Mouse (Mus musculus) lung, adult 18-20 months (tissue): Measurements from ENCODE around the gene Olfr533.
"Not testable (repeated sequence)": the region's sequence is repeated elsewhere in the genome, so short reads cannot be mapped to it uniquely, and the experiment has no call there.

Source experiments
- DNase-seq, 2 experiments: peaks; one replicate each; pipeline ENCODE4 v3.0.0; 2022; ENCODE audit warnings: mixed read lengths in 2 of 2

The Olfr533 gene

DNA sequence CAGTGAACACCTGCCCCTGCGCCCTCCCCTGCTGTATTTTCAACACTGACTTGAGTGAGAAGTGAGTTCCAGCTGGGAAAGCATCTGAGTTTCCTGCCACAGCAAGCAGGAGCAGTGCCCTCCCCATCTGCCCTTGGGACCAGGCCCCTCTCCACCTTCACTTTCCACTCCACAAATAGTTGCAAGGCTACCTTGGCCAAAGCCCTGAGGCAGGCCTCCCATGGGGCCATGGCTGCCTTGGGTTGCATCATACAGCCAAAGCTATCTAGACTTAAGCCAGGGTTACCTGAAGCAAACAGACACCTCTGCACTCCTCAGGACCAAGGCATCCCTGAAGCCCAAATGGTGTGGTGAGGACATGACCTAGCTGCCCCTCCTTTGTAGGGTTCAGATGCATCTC, at the start of gene Olfr533:
Gene Olfr533, plus strand, starts transcription at position 301 of the 400 bp plus-strand sequence.
- not testable (repeated sequence) for DNase-seq

GRCm38 (mm10) chr7:140421539-140421938, 41.6 kb upstream of the Olfr533 start, which contains the start of gene Olfr532:
TSS of gene Olfr532 (minus strand) at chr7:140421639.
- DNase-seq, result no peak

DNA sequence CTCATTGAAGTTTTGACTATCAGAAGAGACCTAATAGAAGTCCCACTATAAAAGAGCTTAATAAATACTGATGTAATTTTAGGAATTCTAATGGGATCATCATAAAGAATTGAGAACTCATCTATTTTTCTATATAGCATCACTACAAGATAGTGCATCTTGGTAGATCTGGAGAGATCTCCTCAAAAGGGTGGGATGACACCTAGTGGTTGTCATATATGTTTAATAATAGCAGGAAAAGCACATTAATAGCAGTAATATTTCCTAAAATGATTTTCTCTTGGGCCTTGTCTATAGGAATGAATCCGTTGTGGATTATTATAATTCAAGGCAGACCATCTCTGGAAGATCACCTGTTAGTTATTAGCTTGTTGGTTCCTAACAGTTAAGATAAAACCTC, 20.0 kb upstream of the Olfr533 start:
- DNase-seq, result no peak

GRCm38 (mm10) chr7:140477886-140478285, 14.7 kb downstream of the Olfr533 start:
- DNase-seq, result no peak

- DNase-seq, result no peak
These were observed 15.6 kb downstream of the Olfr533 start for GRCm38 (mm10) chr7:140478733-140479132.

DNA sequence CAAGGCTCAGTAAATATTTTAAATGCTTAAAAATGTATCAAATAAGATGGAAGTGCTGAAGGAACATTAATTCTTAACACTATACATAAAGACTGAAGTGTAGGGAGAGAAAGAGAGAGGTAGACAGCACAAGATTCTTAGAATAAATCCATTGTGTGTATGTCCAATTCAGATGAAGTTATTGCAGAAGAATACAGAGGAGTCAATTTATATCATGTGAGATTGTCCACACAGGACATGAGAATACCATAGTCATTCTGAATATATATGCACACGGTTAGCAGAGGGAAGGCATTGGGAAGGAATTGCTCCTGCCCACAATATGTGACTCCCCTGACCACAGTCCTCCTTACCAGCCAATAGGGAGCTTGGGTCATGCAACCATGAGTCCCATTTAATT, 20.7 kb downstream of the Olfr533 start, which contains the start of gene Olfr535:
Gene Olfr535, plus strand, starts transcription at position 301 of the 400 bp plus-strand sequence.
- no peak for DNase-seq

DNA sequence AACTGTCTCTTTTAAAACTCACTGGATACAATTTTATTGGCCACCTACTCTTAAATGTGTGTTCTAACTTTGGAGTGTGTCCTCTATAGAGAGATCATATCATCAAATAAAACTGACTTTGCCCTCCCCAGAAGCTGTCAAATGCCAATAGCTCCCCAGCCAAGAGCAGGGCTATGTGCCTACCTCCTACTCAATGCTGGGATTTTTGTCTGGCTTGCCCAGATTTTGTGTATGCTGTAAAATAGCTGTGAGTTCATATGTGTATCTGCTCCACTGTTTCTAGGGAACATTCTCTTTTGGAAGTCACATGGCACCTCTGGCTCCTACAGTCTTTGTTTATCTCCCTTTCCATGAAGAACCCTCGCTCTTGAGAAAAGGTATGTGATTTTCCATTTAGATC, 25.8 kb downstream of the Olfr533 start:
- DNase-seq, result no peak

DNA sequence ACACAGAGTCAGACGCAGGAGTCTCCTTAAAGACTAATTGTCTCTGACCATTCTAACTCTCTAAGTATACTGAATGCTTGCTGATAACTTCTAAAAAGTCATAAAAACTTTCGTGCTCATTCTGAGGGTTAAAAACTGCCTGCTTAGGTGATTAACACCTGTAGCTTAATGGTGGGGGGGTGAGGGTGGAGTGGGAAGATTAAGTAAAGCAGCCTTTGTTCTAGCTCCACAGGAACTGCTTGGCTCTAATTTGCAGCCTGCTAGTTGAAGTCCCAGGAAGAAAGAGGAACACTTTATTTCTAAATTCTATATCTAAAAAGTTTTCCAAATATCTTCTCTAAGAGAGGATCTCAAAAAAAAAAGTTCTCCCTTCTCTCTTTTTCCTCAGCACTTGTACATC, 31.1 kb downstream of the Olfr533 start:
- DNase-seq, result no peak

DNA sequence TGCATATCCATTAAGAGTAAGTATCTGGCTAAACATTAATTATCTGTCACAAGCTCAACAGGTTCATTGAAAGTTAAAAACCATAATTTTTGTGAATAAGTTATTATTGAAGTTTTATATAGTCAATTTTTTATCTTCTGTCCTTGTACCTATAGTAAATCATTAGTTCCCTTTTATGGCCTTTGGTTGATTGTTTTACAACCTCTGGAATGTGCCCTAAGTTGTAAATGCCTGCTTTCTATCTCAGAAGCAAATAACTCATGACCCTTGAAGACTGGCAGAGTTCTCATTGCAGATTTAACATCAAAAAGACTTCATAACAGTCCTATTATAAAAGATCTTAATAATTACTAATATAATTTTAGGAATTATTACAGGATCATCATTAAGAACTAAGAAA, 31.5 kb downstream of the Olfr533 start:
- DNase-seq, result no peak

DNA sequence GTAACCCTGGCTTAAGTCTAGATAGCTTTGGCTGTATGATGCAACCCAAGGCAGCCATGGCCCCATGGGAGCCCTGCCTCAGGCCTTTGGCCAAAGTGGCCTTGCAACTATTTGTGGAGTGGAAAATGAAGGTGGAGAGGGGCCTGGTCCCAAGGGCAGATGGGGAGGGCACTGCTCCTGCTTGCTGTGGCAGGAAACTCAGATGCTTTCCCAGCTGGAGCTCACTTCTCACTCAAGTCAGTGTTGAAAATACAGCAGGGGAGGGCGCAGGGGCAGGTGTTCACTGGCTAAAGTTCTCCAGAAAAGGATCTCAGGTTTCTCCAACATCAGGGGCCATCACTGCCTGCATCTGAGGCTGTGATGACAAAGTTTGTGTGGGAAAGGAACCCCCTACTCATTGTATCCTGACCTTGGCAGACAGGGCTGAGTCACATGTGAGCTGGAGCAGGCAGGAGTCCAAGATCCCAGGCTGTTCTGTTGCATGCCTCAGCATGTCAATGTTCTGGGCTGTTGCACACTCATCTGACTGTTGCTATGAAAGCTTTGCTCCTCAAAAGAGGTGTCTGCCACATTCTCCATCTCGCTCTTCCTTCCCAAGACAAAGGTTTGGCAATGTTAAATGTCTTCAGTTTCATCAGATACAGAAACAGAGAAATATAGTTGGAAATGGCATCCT, 44.3 kb downstream of the Olfr533 start, which contains the start of gene Olfr536:
Gene Olfr536, minus strand, starts transcription at position 51 of the 676 bp plus-strand sequence.
- not testable (repeated sequence) for DNase-seq
